Mouse (Mus musculus): ENCODE data around the gene Zcchc14. TPM values are rescaled to one million over a fixed set of nuclear protein-coding genes. Genes with fewer than 3 reads are reported as not detected.
"Not testable (repeated sequence)": the region's sequence is repeated elsewhere in the genome, so short reads cannot be mapped to it uniquely, and the experiment has no call there.

Gene Zcchc14
- polyA plus RNA-seq, 1 experiment from 2014 or later, result 40.2 TPM

GRCm38 (mm10) chr8:121602411-121602810, 50.3 kb downstream of the Zcchc14 start:
- ATAC-seq (ENCODE audit: low read depth), result no peak
- WGBS, result 96% methylated on average over 12 of the region's 12 CpGs
- Histone ChIP-seq H3K4me2 (ENCODE audit: low read depth, low read length) (no peak overlapping the region), H3K27me3 (ENCODE audit: control insufficient read depth, insufficient read depth, low read length) (no peaks in the 10 kb centered on the region), H3K27ac (ENCODE audit: low read depth, low read length) (no peak overlapping the region), H3K36me3 (ENCODE audit: control insufficient read depth, insufficient read depth, low read length) (peaks cover 80% of the 10 kb centered on the region), H3K9ac (replicated peaks; ENCODE audit: low read depth, low read length) (no peak overlapping the region), H3K9me3 (ENCODE audit: control insufficient read depth, low read length) (no peaks in the 10 kb centered on the region), H3K4me1 (ENCODE audit: control insufficient read depth, insufficient read depth, low read length) (no peaks in the 10 kb centered on the region), H3K4me3 (ENCODE audit: low read depth, low read length) (no peak overlapping the region)

GRCm38 (mm10) chr8:121599842-121600241, 52.9 kb downstream of the Zcchc14 start:
- Histone ChIP-seq H3K4me2 (ENCODE audit: low read depth, low read length) (no peak overlapping the region), H3K4me1 (ENCODE audit: control insufficient read depth, insufficient read depth, low read length) (no peaks in the 10 kb centered on the region), H3K27ac (ENCODE audit: low read depth, low read length) (no peak overlapping the region), H3K4me3 (ENCODE audit: low read depth, low read length) (no peak overlapping the region), H3K9ac (replicated peaks; ENCODE audit: low read depth, low read length) (no peak overlapping the region), H3K27me3 (ENCODE audit: control insufficient read depth, insufficient read depth, low read length) (no peaks in the 10 kb centered on the region), H3K9me3 (ENCODE audit: control insufficient read depth, low read length) (no peaks in the 10 kb centered on the region), H3K36me3 (ENCODE audit: control insufficient read depth, insufficient read depth, low read length) (peaks cover 68% of the 10 kb centered on the region)
- WGBS, result 89% methylated on average over 14 of the region's 14 CpGs
- ATAC-seq (ENCODE audit: low read depth), result no peak

GRCm38 (mm10) chr8:121598892-121599291, 53.8 kb downstream of the Zcchc14 start:
- H3K4me3 ChIP-seq (ENCODE audit: low read depth, low read length), result no peak overlapping the region
- H3K27me3 ChIP-seq (ENCODE audit: control insufficient read depth, insufficient read depth, low read length), result no peaks in the 10 kb centered on the region
- H3K4me2 ChIP-seq (ENCODE audit: low read depth, low read length), result no peak overlapping the region
- no peak overlapping the region for H3K9ac ChIP-seq (replicated peaks; ENCODE audit: low read depth, low read length)
- peak; percentile 68; the same call in 1 of the 2 replicates for ATAC-seq (ENCODE audit: low read depth)
- WGBS, result 33% methylated on average over 7 of the region's 7 CpGs
- H3K9me3 ChIP-seq (ENCODE audit: control insufficient read depth, low read length), result no peaks in the 10 kb centered on the region
- no peaks in the 10 kb centered on the region for H3K4me1 ChIP-seq (ENCODE audit: control insufficient read depth, insufficient read depth, low read length)
- peaks cover 67% of the 10 kb centered on the region for H3K36me3 ChIP-seq (ENCODE audit: control insufficient read depth, insufficient read depth, low read length)
- no peak overlapping the region for H3K27ac ChIP-seq (ENCODE audit: low read depth, low read length)

GRCm38 (mm10) chr8:121598190-121598589, 54.5 kb downstream of the Zcchc14 start:
- Histone ChIP-seq H3K4me2 (ENCODE audit: low read depth, low read length) (no peak overlapping the region), H3K9ac (replicated peaks; ENCODE audit: low read depth, low read length) (no peak overlapping the region), H3K27ac (ENCODE audit: low read depth, low read length) (no peak overlapping the region), H3K4me3 (ENCODE audit: low read depth, low read length) (no peak overlapping the region), H3K9me3 (ENCODE audit: control insufficient read depth, low read length) (no peaks in the 10 kb centered on the region), H3K27me3 (ENCODE audit: control insufficient read depth, insufficient read depth, low read length) (no peaks in the 10 kb centered on the region), H3K4me1 (ENCODE audit: control insufficient read depth, insufficient read depth, low read length) (no peaks in the 10 kb centered on the region), H3K36me3 (ENCODE audit: control insufficient read depth, insufficient read depth, low read length) (peaks cover 68% of the 10 kb centered on the region)
- ATAC-seq (ENCODE audit: low read depth), result no peak
- 95% methylated on average over 7 of the region's 7 CpGs for WGBS

GRCm38 (mm10) chr8:121597492-121597891, 55.2 kb downstream of the Zcchc14 start:
- not testable (repeated sequence) for ATAC-seq (ENCODE audit: low read depth); H3K27ac ChIP-seq (ENCODE audit: low read depth, low read length); H3K4me3 ChIP-seq (ENCODE audit: low read depth, low read length); H3K9ac ChIP-seq (replicated peaks; ENCODE audit: low read depth, low read length); H3K4me2 ChIP-seq (ENCODE audit: low read depth, low read length); H3K4me1 ChIP-seq (ENCODE audit: control insufficient read depth, insufficient read depth, low read length); H3K9me3 ChIP-seq (ENCODE audit: control insufficient read depth, low read length); H3K27me3 ChIP-seq (ENCODE audit: control insufficient read depth, insufficient read depth, low read length)
- peaks cover 62% of the 10 kb centered on the region for H3K36me3 ChIP-seq (ENCODE audit: control insufficient read depth, insufficient read depth, low read length)
- WGBS, result 68% methylated on average over 2 of the region's 2 CpGs

GRCm38 (mm10) chr8:121593983-121594382, 58.7 kb downstream of the Zcchc14 start:
- Histone ChIP-seq H3K36me3 (ENCODE audit: control insufficient read depth, insufficient read depth, low read length) (peaks cover 30% of the 10 kb centered on the region), H3K9me3 (ENCODE audit: control insufficient read depth, low read length) (no peaks in the 10 kb centered on the region), H3K27me3 (ENCODE audit: control insufficient read depth, insufficient read depth, low read length) (no peaks in the 10 kb centered on the region), H3K4me2 (ENCODE audit: low read depth, low read length) (no peak overlapping the region), H3K4me3 (ENCODE audit: low read depth, low read length) (no peak overlapping the region), H3K9ac (replicated peaks; ENCODE audit: low read depth, low read length) (no peak overlapping the region), H3K27ac (ENCODE audit: low read depth, low read length) (no peak overlapping the region), H3K4me1 (ENCODE audit: control insufficient read depth, insufficient read depth, low read length) (peaks cover 20% of the 10 kb centered on the region)
- 91% methylated on average over 9 of the region's 9 CpGs for WGBS
- no peak for ATAC-seq (ENCODE audit: low read depth)

- WGBS, result 91% methylated on average over 5 of the region's 5 CpGs
- H3K27me3 ChIP-seq (ENCODE audit: control insufficient read depth, insufficient read depth, low read length), result no peaks in the 10 kb centered on the region
- no peak overlapping the region for H3K27ac ChIP-seq (ENCODE audit: low read depth, low read length)
- H3K4me1 ChIP-seq (ENCODE audit: control insufficient read depth, insufficient read depth, low read length), result peaks cover 20% of the 10 kb centered on the region
- no peak for ATAC-seq (ENCODE audit: low read depth)
- no peak overlapping the region for H3K4me3 ChIP-seq (ENCODE audit: low read depth, low read length)
- H3K9ac ChIP-seq (replicated peaks; ENCODE audit: low read depth, low read length), result no peak overlapping the region
- no peaks in the 10 kb centered on the region for H3K9me3 ChIP-seq (ENCODE audit: control insufficient read depth, low read length)
- H3K4me2 ChIP-seq (ENCODE audit: low read depth, low read length), result no peak overlapping the region
- H3K36me3 ChIP-seq (ENCODE audit: control insufficient read depth, insufficient read depth, low read length), result peaks cover 28% of the 10 kb centered on the region
These were observed 59.4 kb downstream of the Zcchc14 start for GRCm38 (mm10) chr8:121593293-121593692.

- 15% methylated on average over 20 of the region's 20 CpGs for WGBS
- peak overlapping the region; percentile 88 for H3K9ac ChIP-seq (replicated peaks; ENCODE audit: low read depth, low read length)
- peak overlapping the region; percentile 91 for H3K4me2 ChIP-seq (ENCODE audit: low read depth, low read length)
- 0 out of 2 replicates have a peak, but pooled peaks have one; percentile 14 for ATAC-seq (ENCODE audit: low read depth)
- peak overlapping the region; percentile 16; the same call in 1 of the 2 replicates for H3K27ac ChIP-seq (ENCODE audit: low read depth, low read length)
- H3K9me3 ChIP-seq (ENCODE audit: control insufficient read depth, low read length), result no peaks in the 10 kb centered on the region
- H3K4me1 ChIP-seq (ENCODE audit: control insufficient read depth, insufficient read depth, low read length), result peaks cover 20% of the 10 kb centered on the region
- H3K4me3 ChIP-seq (ENCODE audit: low read depth, low read length), result peak overlapping the region; percentile 84
- peaks cover 20% of the 10 kb centered on the region for H3K36me3 ChIP-seq (ENCODE audit: control insufficient read depth, insufficient read depth, low read length)
- no peaks in the 10 kb centered on the region for H3K27me3 ChIP-seq (ENCODE audit: control insufficient read depth, insufficient read depth, low read length)
These were observed 61.3 kb downstream of the Zcchc14 start for GRCm38 (mm10) chr8:121591178-121592066.

Measured in neural tube, embryonic 14.5 days (tissue).